Mouse (Mus musculus) splenic B cell, adult 2 months (primary cell): ENCODE results near the gene Fzd5.

Experiments
- DNase-seq: peaks from one replicate; pipeline ENCODE4 v3.0.0-alpha.2; 2011; ENCODE audit warnings: low read depth, low spot score
- H3K27me3 ChIP-seq: 2 replicates; pipeline ENCODE4 v1.6.1; 2012; ENCODE audit warnings: mild to moderate bottlenecking, low read length, moderate library complexity, mixed read lengths; ENCODE audit not compliant: control insufficient read depth, poor library complexity, insufficient read depth, severe bottlenecking
- H3K36me3 ChIP-seq: 2 replicates; pipeline ENCODE4 v1.6.1; 2012; ENCODE audit warnings: mild to moderate bottlenecking, low read length, moderate library complexity, mixed read lengths; ENCODE audit not compliant: control insufficient read depth, poor library complexity, insufficient read depth, severe bottlenecking

Fzd5 gene

GRCm38 (mm10) chr1:64738661-64739082 lies 1.1 kb upstream of the Fzd5 start:
- no peaks in the 10 kb centered on the region; the same call in 1 of the 2 replicates for H3K27me3 ChIP-seq
- peak; percentile 45 for DNase-seq
- no peaks in the 10 kb centered on the region for H3K36me3 ChIP-seq

GRCm38 (mm10) chr1:64738180-64738555 lies 617 bp upstream of the Fzd5 start:
- no peak for DNase-seq
- H3K36me3 ChIP-seq, result no peaks in the 10 kb centered on the region
- H3K27me3 ChIP-seq, result no peaks in the 10 kb centered on the region; the same call in 1 of the 2 replicates

GRCm38 (mm10) chr1:64736681-64737501 lies 660 bp downstream of the Fzd5 start:
- peak; percentile 32 for DNase-seq
- Histone ChIP-seq H3K36me3 (no peaks in the 10 kb centered on the region), H3K27me3 (no peaks in the 10 kb centered on the region; the same call in 1 of the 2 replicates)

- Histone ChIP-seq H3K27me3 (no peaks in the 10 kb centered on the region; the same call in 1 of the 2 replicates), H3K36me3 (no peaks in the 10 kb centered on the region)
- DNase-seq, result peak; percentile 71
Measured at GRCm38 (mm10) chr1:64735781-64736680, 1.5 kb downstream of the Fzd5 start.

- DNase-seq, result peak; percentile 19
- no peaks in the 10 kb centered on the region; the same call in 1 of the 2 replicates for H3K27me3 ChIP-seq
Measured at GRCm38 (mm10) chr1:64734771-64735750, 2.5 kb downstream of the Fzd5 start.

GRCm38 (mm10) chr1:64733453-64734245 lies 3.9 kb downstream of the Fzd5 start:
- H3K36me3 ChIP-seq, result no peaks in the 10 kb centered on the region
- no peak for DNase-seq
- H3K27me3 ChIP-seq, result no peaks in the 10 kb centered on the region; the same call in 1 of the 2 replicates

More at GRCm38 (mm10) chr1:64734771-64735750, 2.5 kb downstream of the Fzd5 start:
- H3K36me3 ChIP-seq, result no peaks in the 10 kb centered on the region

- DNase-seq, result no peak
- H3K36me3 ChIP-seq, result no peaks in the 10 kb centered on the region
- H3K27me3 ChIP-seq, result no peaks in the 10 kb centered on the region; the same call in 1 of the 2 replicates
Measured at GRCm38 (mm10) chr1:64732637-64733200, 4.8 kb downstream of the Fzd5 start.

- no peak for DNase-seq
- Histone ChIP-seq H3K27me3 (no peaks in the 10 kb centered on the region; the same call in 1 of the 2 replicates), H3K36me3 (no peaks in the 10 kb centered on the region)
Measured at GRCm38 (mm10) chr1:64732161-64732560, 5.4 kb downstream of the Fzd5 start.

GRCm38 (mm10) chr1:64731341-64732020 lies 6.1 kb downstream of the Fzd5 start:
- no peak for DNase-seq
- Histone ChIP-seq H3K27me3 (no peaks in the 10 kb centered on the region; the same call in 1 of the 2 replicates), H3K36me3 (no peaks in the 10 kb centered on the region)

GRCm38 (mm10) chr1:64730046-64730445 lies 7.5 kb downstream of the Fzd5 start:
- DNase-seq, result no peak
- Histone ChIP-seq H3K36me3 (no peaks in the 10 kb centered on the region), H3K27me3 (no peaks in the 10 kb centered on the region; the same call in 1 of the 2 replicates)

GRCm38 (mm10) chr1:64721034-64721587 lies 16.4 kb downstream of the Fzd5 start:
- no peaks in the 10 kb centered on the region for H3K27me3 ChIP-seq
- no peaks in the 10 kb centered on the region for H3K36me3 ChIP-seq
- no peak for DNase-seq

GRCm38 (mm10) chr1:64717504-64717903 lies 20.0 kb downstream of the Fzd5 start:
- no peaks in the 10 kb centered on the region for H3K36me3 ChIP-seq
- no peaks in the 10 kb centered on the region for H3K27me3 ChIP-seq
- peak; percentile 86 for DNase-seq
